Mouse (Mus musculus) heart, postnatal 0 days (tissue): ENCODE results near the gene Sh3glb1.

Experiments
- CTCF ChIP-seq: IDR thresholded peaks from 2 replicates; pipeline ENCODE4 v1.5.1; 2016; ENCODE audit warnings: antibody characterized with exemption, control low read depth, low read depth
- EP300 ChIP-seq: IDR thresholded peaks from 2 replicates; pipeline ENCODE4 v1.6.1; 2016; ENCODE audit warnings: antibody characterized with exemption, low read depth

DNA sequence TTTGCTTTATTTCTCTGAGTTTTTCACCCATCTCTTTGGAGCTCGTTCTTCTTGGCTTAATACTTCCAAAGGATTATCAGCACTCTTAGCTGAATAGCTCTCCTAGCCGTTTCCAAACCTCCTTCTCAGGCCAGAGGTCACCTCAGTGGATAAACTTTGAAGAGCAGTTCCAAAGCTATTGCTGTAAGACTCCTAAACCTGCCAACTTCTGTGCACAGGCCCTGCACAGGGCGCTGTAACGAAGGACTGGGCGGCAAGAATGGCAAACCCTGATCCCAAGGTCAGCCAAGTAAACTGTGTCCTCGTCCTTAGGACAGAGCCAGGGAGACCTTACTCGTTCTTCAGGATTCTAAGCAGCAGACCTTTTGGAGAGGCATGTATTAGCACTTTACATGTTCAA is 6.0 kb downstream of the Sh3glb1 start:
- TF ChIP-seq CTCF (no peak), EP300 (no peak)
